Mouse (Mus musculus): ENCODE results near the gene Fam78a. TPM values are rescaled to one million over a fixed set of nuclear protein-coding genes. Genes with fewer than 3 reads are reported as not detected.

The Fam78a gene
- polyA plus RNA-seq, 1 experiment from 2014 or later = 1.6 TPM

GRCm38 (mm10) chr2:32119802-32120750 is 35.4 kb upstream of the Fam78a start:
- no peaks in the 10 kb centered on the region for H3K27me3 ChIP-seq
- peaks cover 11% of the 10 kb centered on the region; the same call in 1 of the 2 replicates for H3K4me1 ChIP-seq
- H3K4me3 ChIP-seq (replicated peaks) = no peak overlapping the region
- no peak overlapping the region for H3K27ac ChIP-seq
- 80% methylated on average over 20 of the region's 20 CpGs for WGBS
- ATAC-seq (replicated peaks; ENCODE audit: low FRiP score) = no peak
- H3K36me3 ChIP-seq = no peaks in the 10 kb centered on the region
- no peak overlapping the region for H3K4me2 ChIP-seq
- H3K9me3 ChIP-seq (replicated peaks) = no peaks in the 10 kb centered on the region
- no peak overlapping the region for H3K9ac ChIP-seq

- no peaks in the 10 kb centered on the region for H3K36me3 ChIP-seq
- no peak overlapping the region for H3K9ac ChIP-seq
- no peak overlapping the region for H3K4me2 ChIP-seq
- H3K4me1 ChIP-seq = peaks cover 6% of the 10 kb centered on the region; the same call in 1 of the 2 replicates
- H3K4me3 ChIP-seq (replicated peaks) = no peak overlapping the region
- 88% methylated on average over 4 of the region's 4 CpGs for WGBS
- no peaks in the 10 kb centered on the region for H3K9me3 ChIP-seq (replicated peaks)
- H3K27ac ChIP-seq = no peak overlapping the region
- ATAC-seq (replicated peaks; ENCODE audit: low FRiP score) = no peak
- H3K27me3 ChIP-seq = no peaks in the 10 kb centered on the region
Observed at GRCm38 (mm10) chr2:32115851-32116268, 31.2 kb upstream of the Fam78a start.

- ATAC-seq (replicated peaks; ENCODE audit: low FRiP score) = no peak
- Histone ChIP-seq H3K4me2 (no peak overlapping the region), H3K4me3 (replicated peaks) (no peak overlapping the region), H3K9ac (no peak overlapping the region), H3K36me3 (no peaks in the 10 kb centered on the region), H3K27me3 (no peaks in the 10 kb centered on the region), H3K4me1 (no peaks in the 10 kb centered on the region), H3K27ac (no peak overlapping the region), H3K9me3 (replicated peaks) (no peaks in the 10 kb centered on the region)
- 86% methylated on average over 2 of the region's 2 CpGs for WGBS
Observed at GRCm38 (mm10) chr2:32112548-32112947, 27.9 kb upstream of the Fam78a start.

- Histone ChIP-seq H3K9me3 (replicated peaks) (no peaks in the 10 kb centered on the region), H3K4me1 (no peaks in the 10 kb centered on the region), H3K27me3 (no peaks in the 10 kb centered on the region), H3K27ac (no peak overlapping the region), H3K36me3 (no peaks in the 10 kb centered on the region), H3K4me3 (replicated peaks) (no peak overlapping the region), H3K9ac (no peak overlapping the region), H3K4me2 (no peak overlapping the region)
- no peak for ATAC-seq (replicated peaks; ENCODE audit: low FRiP score)
- WGBS = 96% methylated on average over 1 of the region's 1 CpGs
Observed at GRCm38 (mm10) chr2:32111268-32111667, 26.6 kb upstream of the Fam78a start.

GRCm38 (mm10) chr2:32105930-32106329 is 21.3 kb upstream of the Fam78a start:
- H3K4me2 ChIP-seq = no peak overlapping the region
- H3K4me1 ChIP-seq = peaks cover 13% of the 10 kb centered on the region
- H3K27ac ChIP-seq = no peak overlapping the region
- ATAC-seq (replicated peaks; ENCODE audit: low FRiP score) = no peak
- H3K36me3 ChIP-seq = no peaks in the 10 kb centered on the region
- no peaks in the 10 kb centered on the region for H3K27me3 ChIP-seq
- H3K9ac ChIP-seq = no peak overlapping the region
- H3K9me3 ChIP-seq (replicated peaks) = no peaks in the 10 kb centered on the region
- H3K4me3 ChIP-seq (replicated peaks) = no peak overlapping the region
- 81% methylated on average over 7 of the region's 7 CpGs for WGBS

- Histone ChIP-seq H3K4me1 (peaks cover 13% of the 10 kb centered on the region), H3K36me3 (no peaks in the 10 kb centered on the region), H3K27me3 (no peaks in the 10 kb centered on the region), H3K9me3 (replicated peaks) (no peaks in the 10 kb centered on the region), H3K27ac (no peak overlapping the region), H3K4me3 (replicated peaks) (no peak overlapping the region), H3K4me2 (no peak overlapping the region), H3K9ac (no peak overlapping the region)
- no peak for ATAC-seq (replicated peaks; ENCODE audit: low FRiP score)
- 51% methylated on average over 16 of the region's 16 CpGs for WGBS
Observed at GRCm38 (mm10) chr2:32105117-32105913, 20.7 kb upstream of the Fam78a start.

GRCm38 (mm10) chr2:32104122-32104521 is 19.5 kb upstream of the Fam78a start:
- Histone ChIP-seq H3K9me3 (replicated peaks) (no peaks in the 10 kb centered on the region), H3K9ac (no peak overlapping the region), H3K4me3 (replicated peaks) (no peak overlapping the region), H3K36me3 (no peaks in the 10 kb centered on the region), H3K27me3 (no peaks in the 10 kb centered on the region), H3K4me1 (peaks cover 13% of the 10 kb centered on the region), H3K27ac (no peak overlapping the region), H3K4me2 (no peak overlapping the region)
- 75% methylated on average over 7 of the region's 7 CpGs for WGBS
- ATAC-seq (replicated peaks; ENCODE audit: low FRiP score) = no peak

GRCm38 (mm10) chr2:32103557-32103956 is 18.9 kb upstream of the Fam78a start:
- Histone ChIP-seq H3K36me3 (no peaks in the 10 kb centered on the region), H3K27ac (no peak overlapping the region), H3K4me3 (replicated peaks) (peak overlapping the region; percentile 18), H3K27me3 (no peaks in the 10 kb centered on the region), H3K9ac (no peak overlapping the region), H3K4me2 (peak overlapping the region; percentile 33), H3K4me1 (peaks cover 13% of the 10 kb centered on the region), H3K9me3 (replicated peaks) (no peaks in the 10 kb centered on the region)
- whole genome bisulfite sequencing = 77% methylated on average over 7 of the region's 7 CpGs
- ATAC-seq (replicated peaks; ENCODE audit: low FRiP score) = no peak

- Histone ChIP-seq H3K4me1 (peaks cover 13% of the 10 kb centered on the region), H3K4me3 (replicated peaks) (peak overlapping the region; percentile 18), H3K9ac (no peak overlapping the region), H3K4me2 (peak overlapping the region; percentile 33), H3K9me3 (replicated peaks) (no peaks in the 10 kb centered on the region), H3K27ac (no peak overlapping the region), H3K36me3 (no peaks in the 10 kb centered on the region), H3K27me3 (no peaks in the 10 kb centered on the region)
- WGBS = 43% methylated on average over 5 of the region's 5 CpGs
- ATAC-seq (replicated peaks; ENCODE audit: low FRiP score) = no peak
Observed at GRCm38 (mm10) chr2:32102944-32103343, 18.3 kb upstream of the Fam78a start.

GRCm38 (mm10) chr2:32096122-32096420 is 11.4 kb upstream of the Fam78a start:
- Histone ChIP-seq H3K9ac (peak overlapping the region; percentile 42), H3K4me2 (peak overlapping the region; percentile 57), H3K27ac (no peak overlapping the region), H3K4me3 (replicated peaks) (peak overlapping the region; percentile 42), H3K4me1 (peaks cover 11% of the 10 kb centered on the region), H3K27me3 (peaks cover 12% of the 10 kb centered on the region), H3K36me3 (no peaks in the 10 kb centered on the region), H3K9me3 (replicated peaks) (no peaks in the 10 kb centered on the region)
- 81% methylated on average over 10 of the region's 10 CpGs for WGBS
- ATAC-seq (replicated peaks; ENCODE audit: low FRiP score) = 0 out of 2 replicates have a peak, but pooled peaks have one; percentile 33

GRCm38 (mm10) chr2:32095351-32096121 is 10.9 kb upstream of the Fam78a start, which contains the start of gene Plpp7:
Gene Plpp7 (plus strand): TSS chr2:32095528.
- peak within 1 kb of the TSS; percentile 42 for H3K9ac ChIP-seq
- peak; percentile 45; the same call in 1 of the 2 replicates for ATAC-seq (replicated peaks; ENCODE audit: low FRiP score)
- no peaks in the 10 kb centered on the region for H3K9me3 ChIP-seq (replicated peaks)
- peaks cover 18% of the 10 kb centered on the region for H3K27me3 ChIP-seq
- peak within 1 kb of the TSS; percentile 57 for H3K4me2 ChIP-seq
- H3K27ac ChIP-seq = no peak within 1 kb of the TSS
- peak within 1 kb of the TSS; percentile 42 for H3K4me3 ChIP-seq (replicated peaks)
- H3K36me3 ChIP-seq = no peaks in the 10 kb centered on the region
- peaks cover 11% of the 10 kb centered on the region for H3K4me1 ChIP-seq
- WGBS = 55% methylated on average over 22 of the region's 22 CpGs
